Mouse (Mus musculus): Measurements from ENCODE around the gene Lrfn3. TPM values are rescaled to one million over a fixed set of nuclear protein-coding genes. Genes with fewer than 3 reads are reported as not detected.

The Lrfn3 gene
- polyA plus RNA-seq (2015; fragmentation: Nextera tagmentation; extraction: Ambion mirVana) = 8.1 and 9.7 TPM in 2 replicates

DNA sequence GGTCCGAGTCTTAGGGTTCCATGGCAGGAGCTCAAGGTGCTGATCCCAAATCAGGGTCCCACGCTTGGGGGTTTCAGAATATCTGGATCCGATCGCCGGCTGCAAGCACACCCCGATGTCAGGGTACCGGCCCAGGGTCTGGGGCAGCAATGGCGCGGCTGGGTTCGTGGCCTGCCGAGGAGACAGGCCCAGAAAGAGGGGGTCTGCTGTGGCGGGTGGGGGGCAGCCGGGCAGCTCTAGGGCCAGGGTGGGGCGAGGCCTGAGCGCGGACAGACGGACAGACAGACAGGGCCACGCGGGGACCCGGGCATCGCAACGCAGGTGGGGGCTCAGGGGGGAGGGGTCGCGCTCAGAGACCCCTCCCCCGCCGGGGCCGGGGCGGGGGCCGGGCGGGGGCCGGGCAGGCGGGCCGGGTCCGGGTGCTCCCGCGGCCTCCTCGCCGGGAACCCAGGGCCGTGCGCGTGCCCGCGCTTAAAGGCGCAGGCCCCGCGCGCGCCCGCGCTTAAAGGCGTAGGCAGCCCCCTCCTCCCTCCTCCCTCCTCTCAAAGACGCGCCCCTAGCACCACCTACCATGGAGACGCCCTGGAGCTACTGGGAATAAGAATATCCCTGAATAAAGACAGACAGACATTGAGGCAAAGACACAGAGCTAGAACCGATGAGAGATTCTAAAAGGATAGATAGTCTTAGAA lies at the start of gene Lrfn3:
Gene Lrfn3 (minus strand): TSS at position 121 of the 692 bp plus-strand sequence.
- H3K27ac ChIP-seq = peak within 1 kb of the TSS; percentile 31; the same call in 1 of the 2 replicates
- H3K36me3 ChIP-seq (ENCODE audit: poor library complexity, severe bottlenecking) = peaks cover 20% of the 10 kb centered on the region
- peak within 1 kb of the TSS; percentile 70 for H3K4me3 ChIP-seq
- no peaks in the 10 kb centered on the region for H3K9me3 ChIP-seq (replicated peaks)
- H3K4me2 ChIP-seq = peak within 1 kb of the TSS; percentile 86
- peaks cover 13% of the 10 kb centered on the region for H3K27me3 ChIP-seq
- peak within 1 kb of the TSS; percentile 95 for H3K9ac ChIP-seq
- WGBS = 1% methylated on average over 36 of the region's 55 CpGs
- ATAC-seq = peak; percentile 86
- H3K4me1 ChIP-seq = peaks cover 44% of the 10 kb centered on the region

- no peak overlapping the region for H3K9ac ChIP-seq
- H3K36me3 ChIP-seq (ENCODE audit: poor library complexity, severe bottlenecking) = no peaks in the 10 kb centered on the region
- H3K27me3 ChIP-seq = 0 out of 2 replicates have a peak, but pooled peaks cover 3% of the 10 kb centered on the region
- 84% methylated on average over 3 of the region's 3 CpGs for WGBS
- no peaks in the 10 kb centered on the region for H3K9me3 ChIP-seq (replicated peaks)
- no peak for ATAC-seq
- no peaks in the 10 kb centered on the region for H3K4me1 ChIP-seq
- no peak overlapping the region for H3K4me2 ChIP-seq
- no peak overlapping the region for H3K4me3 ChIP-seq
- no peak overlapping the region for H3K27ac ChIP-seq
Observed at GRCm38 (mm10) chr7:30411023-30411422, 48.5 kb upstream of the Lrfn3 start.

GRCm38 (mm10) chr7:30409789-30410188 lies 47.2 kb upstream of the Lrfn3 start:
- WGBS = 93% methylated on average over 2 of the region's 2 CpGs
- Histone ChIP-seq H3K36me3 (ENCODE audit: poor library complexity, severe bottlenecking) (no peaks in the 10 kb centered on the region), H3K9ac (no peak overlapping the region), H3K27me3 (0 out of 2 replicates have a peak, but pooled peaks cover 3% of the 10 kb centered on the region), H3K4me1 (no peaks in the 10 kb centered on the region), H3K4me3 (no peak overlapping the region), H3K9me3 (replicated peaks) (no peaks in the 10 kb centered on the region), H3K27ac (no peak overlapping the region), H3K4me2 (no peak overlapping the region)
- ATAC-seq = no peak

- Histone ChIP-seq H3K4me1 (no peaks in the 10 kb centered on the region), H3K4me2 (no peak overlapping the region), H3K9ac (no peak overlapping the region), H3K36me3 (ENCODE audit: poor library complexity, severe bottlenecking) (no peaks in the 10 kb centered on the region), H3K27me3 (0 out of 2 replicates have a peak, but pooled peaks cover 3% of the 10 kb centered on the region), H3K4me3 (no peak overlapping the region), H3K27ac (no peak overlapping the region), H3K9me3 (replicated peaks) (no peaks in the 10 kb centered on the region)
- 78% methylated on average over 3 of the region's 3 CpGs for WGBS
- no peak for ATAC-seq
Observed at GRCm38 (mm10) chr7:30408639-30409038, 46.1 kb upstream of the Lrfn3 start.

- no peak overlapping the region for H3K9ac ChIP-seq
- H3K9me3 ChIP-seq (replicated peaks) = no peaks in the 10 kb centered on the region
- ATAC-seq = no peak
- no peaks in the 10 kb centered on the region for H3K4me1 ChIP-seq
- H3K36me3 ChIP-seq (ENCODE audit: poor library complexity, severe bottlenecking) = no peaks in the 10 kb centered on the region
- H3K4me3 ChIP-seq = no peak overlapping the region
- WGBS = 77% methylated on average over 4 of the region's 4 CpGs
- H3K27ac ChIP-seq = no peak overlapping the region
- H3K4me2 ChIP-seq = no peak overlapping the region
- H3K27me3 ChIP-seq = peaks cover 3% of the 10 kb centered on the region; the same call in 1 of the 2 replicates
Observed at GRCm38 (mm10) chr7:30402343-30402742, 39.8 kb upstream of the Lrfn3 start.

DNA sequence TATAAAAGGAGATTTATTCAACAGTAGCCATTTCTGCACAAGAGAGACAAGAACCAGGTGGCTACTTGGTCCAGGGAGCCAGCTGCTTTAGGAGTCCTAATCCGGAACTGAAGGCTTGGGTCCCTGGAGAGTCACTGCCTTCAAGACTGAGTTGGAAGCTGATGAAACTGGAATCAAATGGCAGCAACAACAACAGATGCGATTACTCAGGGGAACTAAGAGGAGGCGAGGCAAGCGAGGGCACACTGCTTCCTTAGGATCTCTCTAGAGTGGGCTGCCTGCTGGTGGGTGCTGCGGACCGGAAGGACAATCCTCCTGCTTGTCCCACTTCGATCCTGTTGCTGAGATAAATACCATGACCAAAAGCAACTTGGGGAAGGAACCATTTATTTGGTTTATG lies 37.1 kb upstream of the Lrfn3 start:
- WGBS = 53% methylated on average over 7 of the region's 7 CpGs
- H3K9me3 ChIP-seq (replicated peaks) = no peaks in the 10 kb centered on the region

GRCm38 (mm10) chr7:30394871-30395270 lies 32.3 kb upstream of the Lrfn3 start:
- ATAC-seq = no peak
- Histone ChIP-seq H3K9ac (no peak overlapping the region), H3K27me3 (no peaks in the 10 kb centered on the region; the same call in 1 of the 2 replicates), H3K4me2 (no peak overlapping the region), H3K27ac (no peak overlapping the region), H3K4me1 (no peaks in the 10 kb centered on the region), H3K4me3 (no peak overlapping the region), H3K36me3 (ENCODE audit: poor library complexity, severe bottlenecking) (no peaks in the 10 kb centered on the region), H3K9me3 (replicated peaks) (no peaks in the 10 kb centered on the region)
- 30% methylated on average over 2 of the region's 2 CpGs for WGBS

More for the DNA sequence above, 37.1 kb upstream of the Lrfn3 start:
- Histone ChIP-seq H3K4me2 (no peak overlapping the region), H3K27ac (no peak overlapping the region), H3K4me3 (no peak overlapping the region), H3K36me3 (ENCODE audit: poor library complexity, severe bottlenecking) (no peaks in the 10 kb centered on the region), H3K27me3 (peaks cover 3% of the 10 kb centered on the region; the same call in 1 of the 2 replicates), H3K4me1 (no peaks in the 10 kb centered on the region), H3K9ac (0 out of 2 replicates have a peak overlapping the region, but pooled peaks have one; percentile 8)
- ATAC-seq = no peak

DNA sequence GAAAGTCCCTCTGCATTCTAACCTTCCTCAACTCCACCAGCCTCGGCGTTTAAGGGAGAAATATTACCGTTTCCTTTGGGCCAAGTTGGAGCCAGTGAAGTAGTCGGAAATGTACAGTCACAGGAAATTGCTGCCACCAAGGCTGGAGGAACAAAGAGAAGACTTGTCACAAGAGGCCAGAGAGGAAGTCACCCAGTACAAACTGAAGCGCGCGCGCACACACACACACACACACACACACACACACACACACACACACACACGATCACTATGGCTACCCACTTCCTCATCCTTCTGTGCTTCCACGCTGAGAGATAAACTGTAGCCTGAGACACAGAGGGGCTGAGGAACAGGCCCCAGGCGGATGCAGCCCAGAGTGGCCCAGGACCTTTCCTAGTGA lies 31.8 kb upstream of the Lrfn3 start:
- H3K36me3 ChIP-seq (ENCODE audit: poor library complexity, severe bottlenecking) = no peaks in the 10 kb centered on the region
- H3K27me3 ChIP-seq = no peaks in the 10 kb centered on the region; the same call in 1 of the 2 replicates
- H3K27ac ChIP-seq = no peak overlapping the region
- H3K4me3 ChIP-seq = no peak overlapping the region
- WGBS = 75% methylated on average over 11 of the region's 11 CpGs
- no peak overlapping the region for H3K4me2 ChIP-seq
- H3K4me1 ChIP-seq = no peaks in the 10 kb centered on the region
- H3K9ac ChIP-seq = no peak overlapping the region
- no peak for ATAC-seq
- H3K9me3 ChIP-seq (replicated peaks) = no peaks in the 10 kb centered on the region

DNA sequence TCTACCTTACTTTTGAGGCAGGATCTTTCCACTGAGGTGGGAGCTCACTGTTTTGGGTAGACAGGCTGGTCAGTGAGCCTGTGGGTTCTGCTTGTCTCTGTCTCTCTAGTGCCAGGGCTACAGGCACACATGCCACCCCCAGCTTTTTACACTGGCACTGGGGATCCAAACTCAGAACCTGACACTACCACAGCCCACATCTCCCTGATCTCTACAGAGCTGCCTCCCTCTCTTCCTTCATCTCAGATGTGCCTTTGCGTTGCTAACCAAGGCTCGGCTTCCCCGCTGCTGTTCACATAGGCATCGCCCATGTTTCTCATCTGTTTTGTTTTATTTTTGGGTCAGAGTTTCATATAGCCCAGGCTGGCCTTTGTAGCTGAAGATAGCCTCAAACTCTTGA lies 31.1 kb upstream of the Lrfn3 start:
- no peak overlapping the region for H3K9ac ChIP-seq
- no peak overlapping the region for H3K4me3 ChIP-seq
- no peaks in the 10 kb centered on the region for H3K36me3 ChIP-seq (ENCODE audit: poor library complexity, severe bottlenecking)
- no peak overlapping the region for H3K27ac ChIP-seq
- WGBS = 86% methylated on average over 4 of the region's 4 CpGs
- no peaks in the 10 kb centered on the region for H3K9me3 ChIP-seq (replicated peaks)
- no peak overlapping the region for H3K4me2 ChIP-seq
- no peaks in the 10 kb centered on the region; the same call in 1 of the 2 replicates for H3K27me3 ChIP-seq
- H3K4me1 ChIP-seq = no peaks in the 10 kb centered on the region
- ATAC-seq = no peak

DNA sequence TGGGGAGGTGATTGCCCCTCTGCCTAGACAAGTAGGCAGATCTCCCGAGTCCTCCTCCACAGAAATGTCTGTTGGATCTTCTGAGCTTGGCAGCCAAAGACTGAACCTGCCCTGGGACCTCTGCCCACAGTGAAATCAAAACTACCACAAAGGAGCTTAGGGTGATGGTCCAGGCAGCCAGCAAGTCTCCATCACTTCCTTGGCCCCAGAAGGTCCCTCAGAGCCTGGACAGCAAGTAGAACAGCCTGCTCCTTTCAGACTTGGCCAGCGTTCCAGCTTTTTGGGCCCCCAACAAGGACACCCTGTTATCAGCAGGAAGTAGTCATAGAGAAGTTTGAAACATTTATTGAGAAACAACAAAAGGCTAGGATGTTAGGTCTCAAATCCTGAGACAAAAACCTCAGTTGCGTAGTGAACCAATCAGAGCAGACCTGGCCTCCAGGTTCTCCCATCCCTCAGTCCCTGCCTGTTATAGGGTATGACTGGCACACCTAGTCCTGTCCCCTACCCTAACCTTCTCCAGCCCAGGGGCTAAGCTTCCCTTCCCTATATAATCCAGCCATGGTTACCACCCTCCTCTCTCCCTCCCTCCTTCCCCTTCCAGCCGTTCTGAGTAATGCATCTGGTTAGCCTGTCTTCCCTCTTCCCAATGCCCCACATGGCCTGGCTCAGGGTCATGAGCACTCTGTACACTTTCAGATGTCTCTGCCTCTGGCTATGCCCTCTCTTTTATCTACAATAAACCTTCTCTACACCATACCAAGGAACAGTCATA lies 30.4 kb upstream of the Lrfn3 start:
- ATAC-seq = no peak
- 81% methylated on average over 4 of the region's 4 CpGs for WGBS
- no peak overlapping the region for H3K4me2 ChIP-seq

GRCm38 (mm10) chr7:30384106-30384505 lies 21.5 kb upstream of the Lrfn3 start:
- WGBS = 89% methylated on average over 9 of the region's 9 CpGs
- Histone ChIP-seq H3K36me3 (ENCODE audit: poor library complexity, severe bottlenecking) (no peaks in the 10 kb centered on the region), H3K9ac (no peak overlapping the region), H3K4me3 (no peak overlapping the region), H3K4me2 (no peak overlapping the region), H3K4me1 (no peaks in the 10 kb centered on the region), H3K27me3 (no peaks in the 10 kb centered on the region; the same call in 1 of the 2 replicates), H3K9me3 (replicated peaks) (no peaks in the 10 kb centered on the region), H3K27ac (no peak overlapping the region)
- ATAC-seq = no peak

More for the DNA sequence above, 30.4 kb upstream of the Lrfn3 start:
- H3K4me3 ChIP-seq = no peak overlapping the region
- no peak overlapping the region for H3K27ac ChIP-seq
- no peaks in the 10 kb centered on the region for H3K9me3 ChIP-seq (replicated peaks)
- no peaks in the 10 kb centered on the region for H3K36me3 ChIP-seq (ENCODE audit: poor library complexity, severe bottlenecking)
- H3K4me1 ChIP-seq = no peaks in the 10 kb centered on the region
- H3K27me3 ChIP-seq = no peaks in the 10 kb centered on the region; the same call in 1 of the 2 replicates
- H3K9ac ChIP-seq = no peak overlapping the region

- Histone ChIP-seq H3K36me3 (ENCODE audit: poor library complexity, severe bottlenecking) (no peaks in the 10 kb centered on the region), H3K4me2 (no peak overlapping the region), H3K9ac (no peak overlapping the region), H3K4me3 (no peak overlapping the region), H3K27ac (no peak overlapping the region), H3K9me3 (replicated peaks) (no peaks in the 10 kb centered on the region), H3K27me3 (no peaks in the 10 kb centered on the region; the same call in 1 of the 2 replicates), H3K4me1 (no peaks in the 10 kb centered on the region)
- no peak for ATAC-seq
- 64% methylated on average over 5 of the region's 5 CpGs for WGBS
Observed at GRCm38 (mm10) chr7:30380061-30380460, 17.5 kb upstream of the Lrfn3 start.

All from forebrain, embryonic 13.5 days (tissue).